Mouse (Mus musculus) hindbrain, embryonic 14.5 days (tissue): Measurements from ENCODE around the gene Amotl1. TPM values are rescaled to one million over a fixed set of nuclear protein-coding genes. Genes with fewer than 3 reads are reported as not detected.
A peak's percentile ranks its signal among the peaks of the same experiment; 100 is the strongest.

Source experiments
- ATAC-seq: fragments of 200-750 bp; cut with Nextera tagmentation; 2 replicates; pipeline ENCODE4 v1.8.0; 2017; ENCODE audit warnings: moderate number of reproducible peaks, mild to moderate bottlenecking, moderate TSS enrichment, moderate library complexity; ENCODE audit not compliant: low FRiP score
- DNase-seq: peaks from one replicate; pipeline ENCODE4 v3.0.0-alpha.2; 2015; ENCODE audit warnings: low spot score
- H3K27ac ChIP-seq: fragments of 300-500 bp; sonication (generic); 2 replicates; pipeline ENCODE4 v1.5.1; 2014; ENCODE audit warnings: mild to moderate bottlenecking, moderate library complexity
- H3K27me3 ChIP-seq: fragments of 300-500 bp; sonication (generic); 2 replicates; pipeline ENCODE4 v1.6.1; 2014; ENCODE audit warnings: mild to moderate bottlenecking, low read length, mixed read lengths; ENCODE audit not compliant: control insufficient read depth, insufficient read depth
- H3K36me3 ChIP-seq: fragments of 300-500 bp; sonication (generic); replicated peaks from 2 replicates; pipeline ENCODE4 v1.6.1; 2014; ENCODE audit not compliant: control insufficient read depth, insufficient read depth
- H3K4me1 ChIP-seq: fragments of 300-500 bp; sonication (generic); replicated peaks from 2 replicates; pipeline ENCODE4 v1.6.1; 2014; ENCODE audit warnings: antibody characterized with exemption, low read length, mixed read lengths; ENCODE audit not compliant: control insufficient read depth, insufficient read depth
- H3K4me2 ChIP-seq: fragments of 300-500 bp; sonication (generic); replicated peaks from 2 replicates; pipeline ENCODE4 v1.6.1; 2014; ENCODE audit warnings: mild to moderate bottlenecking, moderate library complexity
- H3K4me3 ChIP-seq: fragments of 300-500 bp; sonication (generic); replicated peaks from 2 replicates; pipeline ENCODE4 v1.5.1; 2014; ENCODE audit warnings: mild to moderate bottlenecking, low read length
- H3K9ac ChIP-seq: fragments of 300-500 bp; sonication (generic); 2 replicates; pipeline ENCODE4 v1.6.1; 2014
- H3K9me3 ChIP-seq: fragments of 300-500 bp; sonication (generic); 2 replicates; pipeline ENCODE4 v1.6.1; 2016; ENCODE audit warnings: low read length; ENCODE audit not compliant: control insufficient read depth
- WGBS: fragments of 180-500 bp; shearing (Covaris S2); extraction: QIAGEN DNeasy Blood & Tissue Kit; methylation state at CpG from one replicate; pipeline ENCODE4 v1.1.7; 2014; 5-methylcytosine and 5-hydroxymethylcytosine counted together
- polyA plus RNA-seq: library from polyadenylated mRNA; unstranded; fragments of >200 nt; fragmentation: Nextera tagmentation; extraction: Ambion mirVana; gene quantifications from 2 replicates; pipeline ENCODE4 v1.2.1, GENCODE M21; 2014

Amotl1 gene
- polyA plus RNA-seq, 1 experiment from 2014 or later = 10.3 TPM

GRCm38 (mm10) chr9:14614205-14614930 is 30.5 kb downstream of the Amotl1 start:
- no peaks in the 10 kb centered on the region for H3K36me3 ChIP-seq
- H3K9me3 ChIP-seq = no peaks in the 10 kb centered on the region
- peaks cover 21% of the 10 kb centered on the region for H3K4me1 ChIP-seq
- peak overlapping the region; percentile 52 for H3K27ac ChIP-seq
- peak overlapping the region; percentile 87 for H3K9ac ChIP-seq
- H3K27me3 ChIP-seq = no peaks in the 10 kb centered on the region
- WGBS = under 1% methylated on average over 50 of the region's 50 CpGs
- peak; percentile 71 for ATAC-seq
- peak; percentile 36 for DNase-seq
- peak overlapping the region; percentile 79 for H3K4me3 ChIP-seq
- H3K4me2 ChIP-seq = peak overlapping the region; percentile 79

GRCm38 (mm10) chr9:14613308-14614204 is 31.3 kb downstream of the Amotl1 start:
- Histone ChIP-seq H3K9me3 (no peaks in the 10 kb centered on the region), H3K4me2 (peak overlapping the region; percentile 79), H3K4me1 (peaks cover 21% of the 10 kb centered on the region), H3K36me3 (no peaks in the 10 kb centered on the region), H3K4me3 (peak overlapping the region; percentile 79), H3K27me3 (no peaks in the 10 kb centered on the region), H3K9ac (peak overlapping the region; percentile 87), H3K27ac (peak overlapping the region; percentile 52)
- 10% methylated on average over 15 of the region's 15 CpGs for WGBS
- DNase-seq (no peak), ATAC-seq (no peak)

- ATAC-seq = no peak; the same call in 1 of the 2 replicates
- H3K4me3 ChIP-seq = peak overlapping the region; percentile 7; the same call in 1 of the 2 replicates
Observed at GRCm38 (mm10) chr9:14612588-14612987, 32.3 kb downstream of the Amotl1 start.

GRCm38 (mm10) chr9:14608521-14608920 is 36.3 kb downstream of the Amotl1 start:
- Histone ChIP-seq H3K9ac (no peak overlapping the region), H3K9me3 (no peaks in the 10 kb centered on the region), H3K4me2 (no peak overlapping the region), H3K27me3 (no peaks in the 10 kb centered on the region), H3K27ac (no peak overlapping the region), H3K4me3 (no peak overlapping the region), H3K4me1 (peaks cover 23% of the 10 kb centered on the region), H3K36me3 (no peaks in the 10 kb centered on the region)
- DNase-seq = no peak
- peak; percentile 53; the same call in 1 of the 2 replicates for ATAC-seq
- 59% methylated on average over 5 of the region's 5 CpGs for WGBS

More at GRCm38 (mm10) chr9:14612588-14612987, 32.3 kb downstream of the Amotl1 start:
- Histone ChIP-seq H3K27ac (no peak overlapping the region), H3K9ac (peak overlapping the region; percentile 37), H3K36me3 (no peaks in the 10 kb centered on the region), H3K9me3 (no peaks in the 10 kb centered on the region), H3K4me2 (peak overlapping the region; percentile 79), H3K4me1 (peaks cover 26% of the 10 kb centered on the region), H3K27me3 (no peaks in the 10 kb centered on the region)
- DNase-seq = no peak

GRCm38 (mm10) chr9:14607464-14607863 is 37.4 kb downstream of the Amotl1 start:
- H3K27ac ChIP-seq = peak overlapping the region; percentile 28; the same call in 1 of the 2 replicates

GRCm38 (mm10) chr9:14605992-14606391 is 38.9 kb downstream of the Amotl1 start:
- ATAC-seq (no peak), DNase-seq (no peak)
- Histone ChIP-seq H3K9ac (no peak overlapping the region), H3K4me1 (peaks cover 6% of the 10 kb centered on the region; the same call in 1 of the 2 replicates), H3K4me3 (no peak overlapping the region), H3K36me3 (no peaks in the 10 kb centered on the region), H3K4me2 (no peak overlapping the region), H3K27me3 (no peaks in the 10 kb centered on the region), H3K9me3 (no peaks in the 10 kb centered on the region), H3K27ac (no peak overlapping the region)
- 95% methylated on average over 4 of the region's 4 CpGs for WGBS

More at GRCm38 (mm10) chr9:14607464-14607863, 37.4 kb downstream of the Amotl1 start:
- H3K4me1 ChIP-seq = peaks cover 12% of the 10 kb centered on the region
- no peak overlapping the region for H3K4me2 ChIP-seq
- DNase-seq (no peak), ATAC-seq (no peak)
- no peaks in the 10 kb centered on the region for H3K27me3 ChIP-seq
- H3K4me3 ChIP-seq = no peak overlapping the region
- no peaks in the 10 kb centered on the region for H3K9me3 ChIP-seq
- no peak overlapping the region for H3K9ac ChIP-seq
- WGBS = 56% methylated on average over 3 of the region's 3 CpGs
- no peaks in the 10 kb centered on the region for H3K36me3 ChIP-seq

GRCm38 (mm10) chr9:14604363-14604762 is 40.5 kb downstream of the Amotl1 start:
- DNase-seq = no peak
- Histone ChIP-seq H3K9ac (no peak overlapping the region), H3K4me1 (0 out of 2 replicates have a peak, but pooled peaks cover 6% of the 10 kb centered on the region), H3K9me3 (no peaks in the 10 kb centered on the region), H3K36me3 (no peaks in the 10 kb centered on the region), H3K27ac (no peak overlapping the region), H3K4me3 (no peak overlapping the region), H3K4me2 (no peak overlapping the region), H3K27me3 (no peaks in the 10 kb centered on the region)
- ATAC-seq = no peak
- 90% methylated on average over 3 of the region's 3 CpGs for WGBS

- DNase-seq (no peak), ATAC-seq (no peak)
- 84% methylated on average over 4 of the region's 4 CpGs for WGBS
- Histone ChIP-seq H3K4me3 (no peak overlapping the region), H3K27me3 (no peaks in the 10 kb centered on the region), H3K4me1 (0 out of 2 replicates have a peak, but pooled peaks cover 6% of the 10 kb centered on the region), H3K9ac (no peak overlapping the region), H3K4me2 (no peak overlapping the region), H3K36me3 (no peaks in the 10 kb centered on the region), H3K9me3 (no peaks in the 10 kb centered on the region), H3K27ac (no peak overlapping the region)
Observed at GRCm38 (mm10) chr9:14603475-14603874, 41.4 kb downstream of the Amotl1 start.

GRCm38 (mm10) chr9:14599799-14600198 is 45.1 kb downstream of the Amotl1 start:
- 89% methylated on average over 5 of the region's 5 CpGs for WGBS
- no peaks in the 10 kb centered on the region for H3K4me1 ChIP-seq
- no peak for DNase-seq
- peaks cover 13% of the 10 kb centered on the region for H3K36me3 ChIP-seq
- no peak overlapping the region for H3K4me2 ChIP-seq
- no peak overlapping the region for H3K9ac ChIP-seq
- no peaks in the 10 kb centered on the region for H3K9me3 ChIP-seq
- ATAC-seq = no peak
- no peak overlapping the region for H3K4me3 ChIP-seq
- H3K27me3 ChIP-seq = no peaks in the 10 kb centered on the region
- no peak overlapping the region for H3K27ac ChIP-seq
